Mouse (Mus musculus): ENCODE measurements around the gene Ms4a6b.
"Not testable (repeated sequence)": the region's sequence is repeated elsewhere in the genome, so short reads cannot be mapped to it uniquely, and the experiment has no call there.

Gene Ms4a6b

DNA sequence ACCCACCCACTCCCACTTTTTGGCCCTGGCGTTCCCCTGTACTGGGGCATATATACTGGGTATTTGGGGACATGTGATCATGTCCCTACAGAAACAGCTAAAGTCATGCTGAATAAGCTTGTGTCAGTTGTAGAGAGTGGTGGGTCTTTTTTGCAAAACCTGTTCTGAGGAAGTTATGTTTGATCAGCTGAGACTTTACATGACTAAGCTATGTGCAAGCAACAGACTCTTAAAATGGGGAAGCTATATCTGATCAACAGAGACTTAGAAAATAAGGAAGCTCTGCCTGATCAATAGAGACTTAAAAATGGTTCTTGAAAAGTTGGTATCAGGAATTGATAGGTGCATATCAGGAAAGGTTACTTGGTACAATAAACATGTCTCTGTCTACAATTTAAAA lies 17.1 kb downstream of the Ms4a6b start:
- DNase-seq (ENCODE audit: inconsistent age in 2 of 2, low spot score in 1 of 2), result no peak

DNA sequence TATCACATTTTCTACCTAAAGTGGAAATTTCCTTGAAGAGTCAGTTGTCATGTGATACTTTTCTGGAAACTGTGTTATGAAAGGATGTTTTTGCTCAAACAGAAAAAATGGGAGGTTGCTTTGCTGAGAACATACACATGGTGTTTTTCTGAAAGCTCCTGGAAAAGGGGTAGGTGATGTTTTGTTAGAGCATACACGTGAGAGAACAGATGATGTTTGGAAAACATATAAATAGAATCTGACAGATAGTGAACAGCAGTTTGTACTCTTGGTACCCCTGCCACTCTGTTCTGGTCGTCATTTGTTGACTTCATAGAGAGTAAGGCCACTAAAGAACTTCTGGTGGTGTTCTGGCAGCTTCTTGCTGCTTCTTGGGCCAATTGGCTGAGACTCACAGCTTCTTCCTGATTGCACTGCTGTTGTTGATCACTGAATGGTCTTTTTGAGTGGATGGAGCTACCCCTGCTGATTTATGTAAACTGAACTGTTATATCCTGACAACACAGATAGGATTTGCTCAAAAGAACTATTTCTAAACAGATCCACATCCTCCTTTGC lies 17.7 kb downstream of the Ms4a6b start:
- DNase-seq (ENCODE audit: inconsistent age in 2 of 2, low spot score in 1 of 2), result no peak

DNA sequence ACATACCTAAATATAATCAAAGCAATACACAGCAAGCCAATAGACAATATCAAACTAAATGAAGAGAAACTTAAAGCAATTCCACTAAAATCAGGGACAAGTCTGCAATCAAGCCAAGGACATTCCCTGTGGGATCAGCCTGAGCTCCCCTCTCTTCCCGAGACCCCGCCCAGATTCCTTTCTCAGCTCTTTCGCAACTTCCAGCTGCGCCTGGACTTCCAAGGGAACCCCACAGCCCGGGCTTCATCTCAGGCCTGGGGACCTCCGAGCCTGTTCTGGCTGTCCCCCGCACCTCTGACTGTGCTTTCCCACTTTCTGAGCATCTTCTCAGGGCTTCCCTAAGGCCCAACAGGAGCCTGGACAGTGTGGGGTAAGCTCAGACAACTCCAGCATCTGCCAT lies 20.3 kb downstream of the Ms4a6b start, which contains the start of gene Ms4a4d:
Gene Ms4a4d (plus strand): TSS at position 209 of the 400 bp plus-strand sequence.
- no peak for DNase-seq (ENCODE audit: inconsistent age in 2 of 2, low spot score in 1 of 2)

DNA sequence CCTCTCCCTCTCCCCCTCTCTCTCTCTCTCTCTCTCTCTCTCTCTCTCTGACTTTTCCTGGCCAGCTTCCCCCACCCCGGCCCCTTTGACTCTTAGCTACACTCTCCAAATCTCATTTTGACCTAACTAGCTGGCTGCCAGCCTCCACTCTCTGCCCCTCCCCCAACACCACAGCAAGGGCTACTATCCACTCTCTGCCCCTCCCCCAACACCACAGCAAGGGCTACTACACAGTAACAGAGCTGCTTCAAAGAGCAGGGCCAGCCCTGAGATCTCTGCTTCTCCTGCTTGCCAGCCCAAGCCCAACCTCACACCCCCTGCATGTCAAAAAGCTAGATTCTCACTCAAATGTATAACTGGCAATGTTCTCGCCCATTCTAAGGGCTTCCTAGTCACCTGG lies 21.0 kb downstream of the Ms4a6b start:
- no peak for DNase-seq (ENCODE audit: inconsistent age in 2 of 2, low spot score in 1 of 2)

DNA sequence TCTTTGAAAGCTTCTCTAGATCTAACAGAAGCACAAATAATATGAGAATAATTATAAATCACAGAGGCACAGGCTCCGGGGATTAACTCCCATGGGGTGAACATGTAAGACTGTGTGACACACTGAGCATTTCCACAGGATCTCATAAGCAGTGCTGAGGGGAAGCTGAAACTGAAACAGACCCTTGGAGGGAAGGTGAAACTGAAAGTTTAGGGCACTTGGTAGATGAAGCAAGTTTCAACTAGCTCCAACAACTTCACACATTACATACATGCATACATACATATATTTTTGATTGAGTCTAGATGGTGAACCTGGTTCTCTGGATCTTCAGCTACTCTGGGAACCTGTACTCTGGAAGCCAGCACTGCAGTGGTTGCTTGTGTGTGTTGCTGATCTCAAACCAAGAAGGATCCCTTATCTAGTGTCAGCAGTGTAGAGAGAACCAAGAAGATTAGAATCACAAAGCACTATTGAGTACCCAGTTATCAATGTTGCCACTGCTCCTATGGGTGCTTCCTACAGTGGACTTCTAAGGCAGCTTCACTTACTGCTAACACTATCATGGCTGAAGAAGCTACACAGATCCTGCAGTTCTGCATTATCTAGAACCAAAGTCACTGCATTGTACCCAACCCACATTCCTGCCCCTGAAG lies 24.0 kb downstream of the Ms4a6b start:
- DNase-seq (ENCODE audit: inconsistent age in 2 of 2, low spot score in 1 of 2), result not testable (repeated sequence)

DNA sequence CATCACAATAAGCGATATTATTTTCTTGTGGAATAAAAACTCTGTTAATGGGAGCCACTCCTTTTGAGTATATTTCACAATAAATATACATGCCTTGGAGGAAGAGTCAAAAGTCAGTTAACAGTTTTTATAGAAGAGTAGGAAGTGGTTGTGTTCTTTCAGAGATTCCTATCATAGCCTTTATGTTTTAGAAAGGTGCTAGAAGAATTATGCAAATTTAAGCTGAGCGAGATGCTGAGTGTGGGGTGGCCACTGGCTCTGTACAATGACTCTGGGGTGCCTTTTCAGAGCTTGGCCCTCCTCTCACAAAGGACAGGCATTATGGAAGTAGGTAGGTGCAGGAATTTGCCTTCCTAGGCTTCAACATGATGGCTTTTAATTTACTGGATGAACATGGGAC lies 28.1 kb downstream of the Ms4a6b start:
- not testable (repeated sequence) for DNase-seq (ENCODE audit: inconsistent age in 2 of 2, low spot score in 1 of 2)

DNA sequence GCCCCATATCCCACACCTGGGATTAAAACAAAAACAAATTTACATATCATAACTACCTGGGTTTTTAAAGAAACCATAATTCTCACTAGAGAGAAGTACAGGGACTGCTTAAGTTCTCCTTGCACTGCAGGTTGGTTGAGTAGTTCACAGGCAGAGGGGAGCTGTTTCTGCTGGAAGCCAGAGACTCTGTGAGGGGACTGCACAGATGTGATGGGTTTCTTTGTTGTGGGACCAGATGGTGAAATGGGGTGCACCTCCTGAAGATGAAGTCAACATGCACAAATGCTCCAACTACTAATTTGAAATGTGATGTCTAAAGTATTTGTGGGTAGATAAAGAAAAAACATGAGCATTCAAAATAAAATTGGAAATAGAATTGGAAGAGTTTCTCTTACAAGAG lies 31.6 kb downstream of the Ms4a6b start:
- no peak for DNase-seq (ENCODE audit: inconsistent age in 2 of 2, low spot score in 1 of 2)

DNA sequence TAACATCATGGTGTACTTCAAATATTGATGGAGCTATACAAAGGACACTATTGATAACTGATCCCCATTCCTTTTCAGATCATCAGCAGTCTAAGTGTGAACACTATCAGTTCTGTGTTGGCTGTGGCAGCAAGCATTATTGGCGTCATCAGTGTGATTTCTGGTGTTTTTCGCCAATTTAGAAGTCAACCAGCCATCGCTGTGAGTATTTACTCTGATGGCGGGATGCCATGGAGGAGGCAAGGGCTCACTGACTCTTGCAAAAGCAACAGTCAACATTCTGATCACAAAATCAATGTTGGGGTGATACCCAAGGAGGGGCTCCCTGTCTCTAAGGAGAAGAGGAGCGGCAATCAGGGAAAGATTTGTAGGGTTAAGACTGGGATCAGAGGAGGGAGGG lies 38.4 kb downstream of the Ms4a6b start:
- DNase-seq (ENCODE audit: inconsistent age in 2 of 2, low spot score in 1 of 2), result no peak

DNA sequence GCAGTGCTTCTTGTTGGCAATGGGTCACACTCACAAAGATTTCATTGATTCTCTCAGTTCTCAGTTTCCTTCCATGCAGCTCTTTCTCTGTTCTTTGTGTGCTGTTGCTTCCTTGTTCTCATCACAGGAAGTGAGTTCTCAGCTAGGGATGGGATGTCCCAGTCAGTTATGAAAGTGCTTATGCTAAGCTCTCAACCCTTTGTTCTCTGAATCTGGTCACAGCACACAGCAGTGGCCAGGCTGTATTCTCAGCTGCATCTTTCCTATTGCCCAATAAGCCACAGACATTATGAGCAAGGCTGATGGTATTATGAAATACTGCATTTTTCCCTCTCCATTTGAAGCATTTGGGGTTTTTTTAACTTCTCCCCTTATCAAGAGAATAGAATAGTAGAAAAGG lies 43.2 kb downstream of the Ms4a6b start:
- DNase-seq (ENCODE audit: inconsistent age in 2 of 2, low spot score in 1 of 2), result not testable (repeated sequence)

DNA sequence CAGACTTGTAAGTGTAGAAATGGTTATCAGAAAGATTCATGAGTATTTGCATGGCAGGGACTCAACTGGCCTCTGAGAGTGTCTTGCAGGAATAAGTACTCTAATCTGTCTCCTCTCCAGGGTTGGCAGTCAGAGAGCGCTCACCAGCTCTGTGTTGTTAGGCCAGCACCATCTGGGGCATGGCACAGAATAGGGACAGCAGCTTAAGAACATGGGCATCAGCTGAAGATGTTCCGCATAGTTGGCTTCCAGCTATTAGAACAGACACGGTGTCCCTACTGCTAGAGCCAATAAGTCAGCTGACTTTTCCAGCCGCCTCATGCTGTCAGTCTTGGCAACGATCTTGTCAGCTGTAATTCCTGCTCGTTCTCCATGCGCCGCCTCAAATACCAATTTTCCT lies 58.7 kb downstream of the Ms4a6b start:
- DNase-seq (ENCODE audit: inconsistent age in 2 of 2, low spot score in 1 of 2), result no peak

Measured in adrenal gland, adult (tissue).